Comparison of ENCODE assay signal across 23 mouse cellular contexts in genomic region chr10:107543026-107543425, GRCm38 (mm10). TPM values are rescaled to one million over a fixed set of nuclear protein-coding genes. Genes with fewer than 3 reads are reported as not detected.
A peak's percentile ranks its signal among the peaks of the same experiment; 100 is the strongest.
DNase-seq lines count a peak whose midpoint lies in the region; ATAC-seq lines count a peak whose summit lies in the region.
"Had no signal": no experiment of that assay in that cellular context is flagged by ENCODE, and none has a peak within 500 bp of the region (broad histone marks: within the 10 kb centered on the region; RNA-seq: fewer than 3 reads in every experiment).

No protein-coding gene starts in this region.

- 15% methylated on average over 1 of the region's 1 CpGs for WGBS in lung, embryonic 16.5 days
- WGBS in limb, embryonic 13.5 days: 5% methylated on average over 1 of the region's 1 CpGs
- 51% methylated on average over 1 of the region's 1 CpGs for WGBS in hindbrain, embryonic 12.5 days

- no peak overlapping the region for H3K4me2 ChIP-seq in lung, embryonic 16.5 days (ENCODE audit: low read depth, low read length)
- H3K4me2 ChIP-seq in limb, embryonic 13.5 days (replicated peaks): no peak overlapping the region
- no peak overlapping the region for H3K4me2 ChIP-seq in hindbrain, embryonic 12.5 days (replicated peaks)
- H3K4me2 ChIP-seq: embryonic facial prominence, embryonic 13.5 days; forebrain, embryonic 13.5 days; heart, embryonic 11.5 days; heart, embryonic 15.5 days; hindbrain, embryonic 15.5 days had no signal

- no peaks in the 10 kb centered on the region for H3K27me3 ChIP-seq in lung, embryonic 16.5 days (ENCODE audit: control insufficient read depth, insufficient read depth, low read depth, low read length)
- H3K27me3 ChIP-seq in limb, embryonic 13.5 days: no peaks in the 10 kb centered on the region
- no peaks in the 10 kb centered on the region for H3K27me3 ChIP-seq in hindbrain, embryonic 12.5 days
- H3K27me3 ChIP-seq: CH12.LX; embryonic facial prominence, embryonic 13.5 days; forebrain, embryonic 13.5 days; heart, embryonic 15.5 days; hindbrain, embryonic 15.5 days; Patski had no signal

- H3K4me3 ChIP-seq in lung, embryonic 16.5 days (ENCODE audit: low read length): no peak overlapping the region
- no peak overlapping the region for H3K4me3 ChIP-seq in limb, embryonic 13.5 days
- H3K4me3 ChIP-seq in hindbrain, embryonic 12.5 days: no peak overlapping the region
- H3K4me3 ChIP-seq: embryonic facial prominence, embryonic 13.5 days; forebrain, embryonic 13.5 days; heart, embryonic 15.5 days; hindbrain, embryonic 15.5 days had no signal

- 0 out of 2 replicates have a peak, but pooled peaks cover 3% of the 10 kb centered on the region for H3K4me1 ChIP-seq in lung, embryonic 16.5 days (replicated peaks; ENCODE audit: control insufficient read depth, insufficient read depth, low read length)
- peaks cover 8% of the 10 kb centered on the region; the same call in 1 of the 2 replicates for H3K4me1 ChIP-seq in limb, embryonic 13.5 days
- no peaks in the 10 kb centered on the region for H3K4me1 ChIP-seq in hindbrain, embryonic 12.5 days
- H3K4me1 ChIP-seq: forebrain, embryonic 13.5 days; heart, embryonic 15.5 days; hindbrain, embryonic 15.5 days had no signal

- no peak overlapping the region for H3K9ac ChIP-seq in lung, embryonic 16.5 days (ENCODE audit: low read length)
- H3K9ac ChIP-seq in limb, embryonic 13.5 days: no peak overlapping the region
- H3K9ac ChIP-seq in hindbrain, embryonic 12.5 days: no peak overlapping the region
- H3K9ac ChIP-seq: embryonic facial prominence, embryonic 13.5 days; forebrain, embryonic 13.5 days; forebrain, postnatal 0 days; heart, embryonic 15.5 days; hindbrain, embryonic 15.5 days had no signal

- no peaks in the 10 kb centered on the region for H3K36me3 ChIP-seq in lung, embryonic 16.5 days (ENCODE audit: control insufficient read depth, insufficient read depth, low read length)
- no peaks in the 10 kb centered on the region for H3K36me3 ChIP-seq in limb, embryonic 13.5 days
- H3K36me3 ChIP-seq in hindbrain, embryonic 12.5 days: no peaks in the 10 kb centered on the region
- H3K36me3 ChIP-seq: embryonic facial prominence, embryonic 13.5 days; heart, embryonic 15.5 days; hindbrain, embryonic 15.5 days had no signal

- H3K9me3 ChIP-seq in lung, embryonic 16.5 days (ENCODE audit: control insufficient read depth, low read length): no peaks in the 10 kb centered on the region
- no peaks in the 10 kb centered on the region for H3K9me3 ChIP-seq in limb, embryonic 13.5 days
- no peaks in the 10 kb centered on the region for H3K9me3 ChIP-seq in hindbrain, embryonic 12.5 days (replicated peaks)
- H3K9me3 ChIP-seq: embryonic facial prominence, embryonic 13.5 days; forebrain, embryonic 13.5 days; heart, embryonic 15.5 days; hindbrain, embryonic 15.5 days had no signal

- DNase-seq in embryo, embryonic 11 days: peak; percentile 20
- no peak for DNase-seq in embryo, embryonic 10 days (ENCODE audit: low spot score)
- no peak for DNase-seq in lung, postnatal 10 days
- DNase-seq: adrenal gland, postnatal 14 days; cerebellum, adult 11-12 months; cerebellum, adult 9-10 months; cerebellum, postnatal 25 days; forebrain, postnatal 0 days; heart, adult 18-20 months; heart, postnatal 14 days had no signal

- peak overlapping the region; percentile 31; the same call in 1 of the 2 replicates for H3K27ac ChIP-seq in lung, embryonic 16.5 days (ENCODE audit: low read length)
- H3K27ac ChIP-seq in limb, embryonic 13.5 days: no peak overlapping the region
- no peak overlapping the region for H3K27ac ChIP-seq in hindbrain, embryonic 12.5 days
- H3K27ac ChIP-seq: embryonic facial prominence, embryonic 13.5 days; forebrain, embryonic 13.5 days; heart, embryonic 15.5 days; hindbrain, embryonic 15.5 days had no signal

- ATAC-seq in lung, embryonic 16.5 days (ENCODE audit: low read depth): no peak
- ATAC-seq in limb, embryonic 13.5 days (ENCODE audit: low FRiP score, low read depth): peak; percentile 28; the same call in 1 of the 2 replicates
- ATAC-seq in inflammation-experienced regulatory T-cells, adult 6 months: no peak
- ATAC-seq in hindbrain, embryonic 12.5 days (ENCODE audit: low FRiP score): no peak
- ATAC-seq: activated CD4-positive, CD25-positive, alpha-beta regulatory T cell, adult 4 months; forebrain, embryonic 13.5 days; forebrain, postnatal 0 days; Patski had no signal

RNA-seq across cellular contexts. Expression of gene Myf6, which starts 48.5 kb away (rescaled TPM):
- polyA plus RNA-seq in lung, embryonic 16.5 days (2015; fragmentation: Nextera tagmentation; extraction: Ambion mirVana): 0.70 and 2.4 TPM in 2 replicates
- 1.4 and 2.1 TPM in 2 replicates for polyA plus RNA-seq in limb, embryonic 13.5 days (2015; fragmentation: Nextera tagmentation; extraction: Ambion mirVana)
- polyA plus RNA-seq in inflammation-experienced regulatory T-cells, adult 6 months (2017; shearing (Covaris generic)): not detected
- polyA plus RNA-seq in hindbrain, embryonic 12.5 days (2016; fragmentation: Nextera tagmentation; extraction: Ambion mirVana): 0.18 TPM in 1 of 2 replicates, not detected in the other
- polyA plus RNA-seq: cortical plate, adult 2 months; forebrain, embryonic 13.5 days; forebrain, postnatal 0 days; heart, embryonic 11.5 days; Patski had no signal

RNA-seq across cellular contexts. Expression of gene Myf5, which starts 57.1 kb away (rescaled TPM):
- polyA plus RNA-seq in lung, embryonic 16.5 days (2015; fragmentation: Nextera tagmentation; extraction: Ambion mirVana): 0.30 and 0.72 TPM in 2 replicates
- polyA plus RNA-seq in limb, embryonic 13.5 days (2015; fragmentation: Nextera tagmentation; extraction: Ambion mirVana): 21.1 and 23.8 TPM in 2 replicates
- polyA plus RNA-seq in inflammation-experienced regulatory T-cells, adult 6 months (2017; shearing (Covaris generic)): not detected
- 0.65 and 2.9 TPM in 2 replicates for polyA plus RNA-seq in hindbrain, embryonic 12.5 days (2016; fragmentation: Nextera tagmentation; extraction: Ambion mirVana)
- polyA plus RNA-seq: cortical plate, adult 2 months; forebrain, embryonic 13.5 days; forebrain, postnatal 0 days; heart, embryonic 15.5 days; hindbrain, embryonic 15.5 days; Patski had no signal
